ENCODE assay signal across 34 mouse cellular contexts in genomic region chr1:73792311-73792710, GRCm38 (mm10).
"Had no signal": no experiment of that assay in that cellular context is flagged by ENCODE, and none has a peak within 500 bp of the region (broad histone marks: within the 10 kb centered on the region; RNA-seq: fewer than 3 reads in every experiment).

No protein-coding gene starts in this region.

- H3K4me1 ChIP-seq: heart, embryonic 15.5 days; hindbrain, embryonic 15.5 days had no signal

- H3K27ac ChIP-seq: heart, embryonic 10.5 days; heart, embryonic 13.5 days; heart, embryonic 15.5 days; hindbrain, embryonic 10.5 days; hindbrain, embryonic 12.5 days; hindbrain, embryonic 13.5 days; hindbrain, embryonic 14.5 days; hindbrain, embryonic 15.5 days; hindbrain, postnatal 0 days; intestine, embryonic 15.5 days; kidney, postnatal 0 days; layer of hippocampus, adult 2 months had no signal

- H3K27me3 ChIP-seq: heart, embryonic 12.5 days; heart, embryonic 13.5 days; heart, embryonic 15.5 days; hindbrain, embryonic 12.5 days; hindbrain, embryonic 13.5 days; hindbrain, embryonic 15.5 days; intestine, embryonic 15.5 days; kidney, embryonic 15.5 days had no signal

- DNase-seq: heart, postnatal 10 days; heart, postnatal 14 days; heart, postnatal 36 days; kidney, adult 11 months; kidney, adult 18-20 months; kidney, adult 2 months; kidney, adult 8-10 months; kidney, adult 9 months; kidney, postnatal 10 days; kidney, postnatal 14 days; kidney, postnatal 25 days; kidney, postnatal 36 days; kidney, postnatal 4 days; layer of hippocampus, adult 9-11 months; layer of hippocampus, postnatal 36 days had no signal

- H3K4me3 ChIP-seq: heart, embryonic 10.5 days; heart, embryonic 12.5 days; heart, embryonic 13.5 days; heart, embryonic 15.5 days; hindbrain, embryonic 10.5 days; hindbrain, embryonic 12.5 days; hindbrain, embryonic 13.5 days; hindbrain, embryonic 15.5 days; intestine, embryonic 15.5 days; kidney, embryonic 15.5 days; layer of hippocampus, adult 2 months had no signal

- H3K9me3 ChIP-seq: heart, embryonic 10.5 days; heart, embryonic 12.5 days; heart, embryonic 13.5 days; heart, embryonic 15.5 days; hindbrain, embryonic 10.5 days; hindbrain, embryonic 12.5 days; hindbrain, embryonic 13.5 days; hindbrain, embryonic 15.5 days; intestine, embryonic 15.5 days; kidney, embryonic 15.5 days had no signal

- H3K36me3 ChIP-seq: heart, embryonic 10.5 days; heart, embryonic 12.5 days; heart, embryonic 13.5 days; heart, embryonic 15.5 days; hindbrain, embryonic 10.5 days; hindbrain, embryonic 12.5 days; hindbrain, embryonic 13.5 days; hindbrain, embryonic 15.5 days; intestine, embryonic 15.5 days; kidney, embryonic 15.5 days had no signal

- H3K4me2 ChIP-seq: heart, embryonic 11.5 days; heart, embryonic 12.5 days; heart, embryonic 13.5 days; heart, embryonic 15.5 days; hindbrain, embryonic 12.5 days; hindbrain, embryonic 13.5 days; hindbrain, embryonic 14.5 days; hindbrain, embryonic 15.5 days; intestine, embryonic 15.5 days; kidney, embryonic 15.5 days had no signal

- H3K9ac ChIP-seq: heart, embryonic 12.5 days; heart, embryonic 13.5 days; heart, embryonic 15.5 days; hindbrain, embryonic 12.5 days; hindbrain, embryonic 13.5 days; hindbrain, embryonic 14.5 days; hindbrain, embryonic 15.5 days; intestine, embryonic 15.5 days; kidney, embryonic 15.5 days had no signal

- ATAC-seq: hindbrain, embryonic 16.5 days; hindbrain, postnatal 0 days; inflammation-experienced regulatory T-cells, adult 6 months; intestine, embryonic 15.5 days; intestine, embryonic 16.5 days; intestine, postnatal 0 days had no signal
